Mouse (Mus musculus): ENCODE results near the gene Ssbp2. TPM values are rescaled to one million over a fixed set of nuclear protein-coding genes. Genes with fewer than 3 reads are reported as not detected.

The Ssbp2 gene
- polyA plus RNA-seq, 1 experiment from 2014 or later = 110 TPM

- H3K4me1 ChIP-seq = no peaks in the 10 kb centered on the region
- no peak overlapping the region for H3K27ac ChIP-seq
- no peak overlapping the region for H3K4me3 ChIP-seq
- H3K36me3 ChIP-seq = no peaks in the 10 kb centered on the region
- DNase-seq (ENCODE audit: low spot score) = no peak
- H3K9me3 ChIP-seq = no peaks in the 10 kb centered on the region
- H3K27me3 ChIP-seq (ENCODE audit: insufficient read depth, poor library complexity, severe bottlenecking) = no peaks in the 10 kb centered on the region
Measured at GRCm38 (mm10) chr13:91581504-91581903, 121.4 kb downstream of the Ssbp2 start.

- Histone ChIP-seq H3K27ac (no peak overlapping the region), H3K27me3 (ENCODE audit: insufficient read depth, poor library complexity, severe bottlenecking) (no peaks in the 10 kb centered on the region), H3K4me3 (no peak overlapping the region), H3K36me3 (no peaks in the 10 kb centered on the region), H3K4me1 (no peaks in the 10 kb centered on the region), H3K9me3 (no peaks in the 10 kb centered on the region)
- no peak for DNase-seq (ENCODE audit: low spot score)
Measured at GRCm38 (mm10) chr13:91582212-91582611, 122.1 kb downstream of the Ssbp2 start.

GRCm38 (mm10) chr13:91586368-91586767, 126.3 kb downstream of the Ssbp2 start:
- Histone ChIP-seq H3K4me3 (no peak overlapping the region), H3K27me3 (ENCODE audit: insufficient read depth, poor library complexity, severe bottlenecking) (no peaks in the 10 kb centered on the region), H3K27ac (no peak overlapping the region), H3K4me1 (no peaks in the 10 kb centered on the region), H3K36me3 (no peaks in the 10 kb centered on the region), H3K9me3 (no peaks in the 10 kb centered on the region)
- DNase-seq (ENCODE audit: low spot score) = no peak
- WGBS = 68% methylated on average over 5 of the region's 5 CpGs

- 75% methylated on average over 2 of the region's 2 CpGs for WGBS
- Histone ChIP-seq H3K4me3 (no peak overlapping the region), H3K9me3 (no peaks in the 10 kb centered on the region), H3K4me1 (no peaks in the 10 kb centered on the region), H3K36me3 (no peaks in the 10 kb centered on the region), H3K27ac (no peak overlapping the region), H3K27me3 (ENCODE audit: insufficient read depth, poor library complexity, severe bottlenecking) (no peaks in the 10 kb centered on the region)
- no peak for DNase-seq (ENCODE audit: low spot score)
Measured at GRCm38 (mm10) chr13:91588475-91588874, 128.4 kb downstream of the Ssbp2 start.

GRCm38 (mm10) chr13:91591863-91592262, 131.8 kb downstream of the Ssbp2 start:
- H3K9me3 ChIP-seq = no peaks in the 10 kb centered on the region
- H3K4me3 ChIP-seq = no peak overlapping the region
- 81% methylated on average over 4 of the region's 4 CpGs for WGBS
- DNase-seq (ENCODE audit: low spot score) = no peak
- no peaks in the 10 kb centered on the region for H3K36me3 ChIP-seq
- no peaks in the 10 kb centered on the region for H3K4me1 ChIP-seq
- H3K27ac ChIP-seq = no peak overlapping the region
- no peaks in the 10 kb centered on the region for H3K27me3 ChIP-seq (ENCODE audit: insufficient read depth, poor library complexity, severe bottlenecking)

- Histone ChIP-seq H3K36me3 (no peaks in the 10 kb centered on the region), H3K4me1 (no peaks in the 10 kb centered on the region), H3K4me3 (no peak overlapping the region), H3K9me3 (no peaks in the 10 kb centered on the region), H3K27ac (no peak overlapping the region), H3K27me3 (ENCODE audit: insufficient read depth, poor library complexity, severe bottlenecking) (no peaks in the 10 kb centered on the region)
- no peak for DNase-seq (ENCODE audit: low spot score)
- 95% methylated on average over 1 of the region's 1 CpGs for WGBS
Measured at GRCm38 (mm10) chr13:91595284-91595683, 135.2 kb downstream of the Ssbp2 start.

- Histone ChIP-seq H3K27me3 (ENCODE audit: insufficient read depth, poor library complexity, severe bottlenecking) (no peaks in the 10 kb centered on the region), H3K4me3 (no peak overlapping the region), H3K36me3 (peaks cover 3% of the 10 kb centered on the region; the same call in 1 of the 2 replicates), H3K9me3 (no peaks in the 10 kb centered on the region), H3K27ac (no peak overlapping the region), H3K4me1 (0 out of 2 replicates have a peak, but pooled peaks cover 3% of the 10 kb centered on the region)
- 93% methylated on average over 3 of the region's 3 CpGs for WGBS
- no peak for DNase-seq (ENCODE audit: low spot score)
Measured at GRCm38 (mm10) chr13:91599594-91599993, 139.5 kb downstream of the Ssbp2 start.

GRCm38 (mm10) chr13:91605043-91605840, 145.2 kb downstream of the Ssbp2 start:
- H3K4me1 ChIP-seq = 0 out of 2 replicates have a peak, but pooled peaks cover 3% of the 10 kb centered on the region
- DNase-seq (ENCODE audit: low spot score) = no peak
- WGBS = 91% methylated on average over 7 of the region's 7 CpGs
- no peak overlapping the region for H3K27ac ChIP-seq
- no peaks in the 10 kb centered on the region for H3K27me3 ChIP-seq (ENCODE audit: insufficient read depth, poor library complexity, severe bottlenecking)
- no peak overlapping the region for H3K4me3 ChIP-seq
- H3K36me3 ChIP-seq = peaks cover 3% of the 10 kb centered on the region; the same call in 1 of the 2 replicates
- no peaks in the 10 kb centered on the region for H3K9me3 ChIP-seq

GRCm38 (mm10) chr13:91610601-91611000, 150.5 kb downstream of the Ssbp2 start:
- DNase-seq (ENCODE audit: low spot score) = no peak
- Histone ChIP-seq H3K27ac (no peak overlapping the region), H3K36me3 (no peaks in the 10 kb centered on the region), H3K9me3 (no peaks in the 10 kb centered on the region), H3K4me1 (no peaks in the 10 kb centered on the region), H3K4me3 (no peak overlapping the region), H3K27me3 (ENCODE audit: insufficient read depth, poor library complexity, severe bottlenecking) (no peaks in the 10 kb centered on the region)
- WGBS = 75% methylated on average over 4 of the region's 4 CpGs

- DNase-seq (ENCODE audit: low spot score) = no peak
- Histone ChIP-seq H3K9me3 (no peaks in the 10 kb centered on the region), H3K27ac (no peak overlapping the region), H3K4me3 (no peak overlapping the region), H3K27me3 (ENCODE audit: insufficient read depth, poor library complexity, severe bottlenecking) (no peaks in the 10 kb centered on the region), H3K4me1 (no peaks in the 10 kb centered on the region), H3K36me3 (no peaks in the 10 kb centered on the region)
- 84% methylated on average over 3 of the region's 3 CpGs for WGBS
Measured at GRCm38 (mm10) chr13:91611909-91612308, 151.8 kb downstream of the Ssbp2 start.

GRCm38 (mm10) chr13:91612578-91612977, 152.5 kb downstream of the Ssbp2 start:
- no peaks in the 10 kb centered on the region for H3K27me3 ChIP-seq (ENCODE audit: insufficient read depth, poor library complexity, severe bottlenecking)
- WGBS = 85% methylated on average over 4 of the region's 4 CpGs
- H3K27ac ChIP-seq = no peak overlapping the region
- H3K4me1 ChIP-seq = no peaks in the 10 kb centered on the region
- no peaks in the 10 kb centered on the region for H3K36me3 ChIP-seq
- no peaks in the 10 kb centered on the region for H3K9me3 ChIP-seq
- no peak overlapping the region for H3K4me3 ChIP-seq
- DNase-seq (ENCODE audit: low spot score) = no peak

- Histone ChIP-seq H3K9me3 (no peaks in the 10 kb centered on the region), H3K4me3 (no peak overlapping the region), H3K36me3 (no peaks in the 10 kb centered on the region; the same call in 1 of the 2 replicates), H3K27ac (no peak overlapping the region), H3K4me1 (peaks cover 8% of the 10 kb centered on the region; the same call in 1 of the 2 replicates), H3K27me3 (ENCODE audit: insufficient read depth, poor library complexity, severe bottlenecking) (no peaks in the 10 kb centered on the region)
- no peak for DNase-seq (ENCODE audit: low spot score)
- 87% methylated on average over 3 of the region's 3 CpGs for WGBS
Measured at GRCm38 (mm10) chr13:91616050-91616449, 156.0 kb downstream of the Ssbp2 start.

- Histone ChIP-seq H3K9me3 (no peaks in the 10 kb centered on the region), H3K4me1 (peaks cover 8% of the 10 kb centered on the region; the same call in 1 of the 2 replicates), H3K27ac (no peak overlapping the region), H3K27me3 (ENCODE audit: insufficient read depth, poor library complexity, severe bottlenecking) (no peaks in the 10 kb centered on the region), H3K36me3 (no peaks in the 10 kb centered on the region; the same call in 1 of the 2 replicates), H3K4me3 (no peak overlapping the region)
- WGBS = 84% methylated on average over 5 of the region's 5 CpGs
- DNase-seq (ENCODE audit: low spot score) = no peak
Measured at GRCm38 (mm10) chr13:91616876-91617275, 156.8 kb downstream of the Ssbp2 start.

Measured in heart, embryonic 10.5 days (tissue).